Mouse (Mus musculus) natural killer cell, adult 2 months (primary cell): ENCODE data around the gene Yipf6.
"Not testable (repeated sequence)": the region's sequence is repeated elsewhere in the genome, so short reads cannot be mapped to it uniquely, and the experiment has no call there.

ENCODE experiments used
- DNase-seq, 2 experiments: peaks; one replicate each; pipeline ENCODE4 v3.0.0; 2022; ENCODE audit warnings: low spot score in 2 of 2

Yipf6 gene

GRCm38 (mm10) chrX:98936101-98936500 is at the start of gene Yipf6:
Gene Yipf6, plus strand, starts transcription at chrX:98936316.
- DNase-seq, result no peak

DNA sequence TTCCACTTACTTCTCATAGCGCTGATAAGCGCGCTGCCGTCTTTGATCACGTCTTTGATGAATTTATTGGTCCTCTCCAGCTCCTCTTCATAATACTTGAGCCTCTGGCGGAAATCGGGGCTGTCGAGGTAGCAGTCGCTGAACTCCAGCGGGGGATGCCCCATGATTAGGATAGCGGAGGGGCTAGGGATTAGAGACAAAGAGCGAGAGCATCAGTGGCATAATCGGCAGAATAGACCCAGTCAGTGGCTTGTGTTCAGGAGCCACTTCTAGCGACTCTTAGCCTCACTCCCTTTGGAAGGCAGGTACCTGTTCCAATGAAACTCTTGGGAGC is 46.1 kb upstream of the Yipf6 start:
- no peak for DNase-seq

GRCm38 (mm10) chrX:98890406-98891116 is 45.6 kb upstream of the Yipf6 start, which contains the start of gene Ophn1:
Gene Ophn1, minus strand, starts transcription at chrX:98891025.
- no peak for DNase-seq

DNA sequence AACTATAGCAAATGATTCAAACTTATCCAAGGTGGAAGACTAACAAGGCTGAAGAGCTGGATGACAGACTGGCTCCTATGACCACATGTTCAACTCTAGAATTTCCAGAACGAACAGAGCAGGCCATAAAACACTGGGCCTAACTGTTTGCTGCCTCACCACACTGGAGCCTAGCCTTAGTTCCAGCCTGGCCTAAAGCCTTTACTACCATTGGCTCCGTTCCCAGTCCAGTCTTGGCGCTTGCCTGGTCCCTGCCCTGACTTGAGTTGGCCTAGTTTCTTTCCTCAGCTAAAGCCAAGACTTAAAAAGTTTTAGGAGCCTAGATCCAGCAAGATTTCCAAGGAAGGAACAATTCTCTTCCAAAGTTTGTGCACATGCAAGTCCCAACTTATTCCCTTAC is 37.8 kb upstream of the Yipf6 start:
- no peak for DNase-seq

GRCm38 (mm10) chrX:98904226-98904625 is 31.9 kb upstream of the Yipf6 start:
- DNase-seq, result no peak

DNA sequence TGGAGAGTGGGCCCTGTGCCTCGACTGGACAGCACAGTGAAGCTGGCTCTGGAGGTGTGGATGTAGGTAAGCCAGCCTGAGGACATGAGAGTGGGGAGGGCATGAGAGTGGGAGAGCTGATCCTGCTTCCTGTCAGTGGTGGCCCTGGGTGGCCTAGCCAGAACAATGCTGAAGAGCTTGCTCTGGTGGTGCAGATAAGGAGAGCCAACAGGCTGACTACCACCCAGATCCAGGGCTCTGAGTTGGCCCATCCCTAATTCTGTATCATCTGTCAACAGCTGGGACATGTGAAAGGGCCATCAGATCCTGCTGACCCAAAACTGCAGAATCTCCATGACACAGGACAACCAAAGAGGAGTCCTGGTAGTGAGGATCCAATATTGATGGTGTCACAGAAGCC is 27.2 kb upstream of the Yipf6 start:
- DNase-seq, result no peak

- DNase-seq, result no peak
These were observed 16.7 kb upstream of the Yipf6 start for GRCm38 (mm10) chrX:98919423-98919822.

DNA sequence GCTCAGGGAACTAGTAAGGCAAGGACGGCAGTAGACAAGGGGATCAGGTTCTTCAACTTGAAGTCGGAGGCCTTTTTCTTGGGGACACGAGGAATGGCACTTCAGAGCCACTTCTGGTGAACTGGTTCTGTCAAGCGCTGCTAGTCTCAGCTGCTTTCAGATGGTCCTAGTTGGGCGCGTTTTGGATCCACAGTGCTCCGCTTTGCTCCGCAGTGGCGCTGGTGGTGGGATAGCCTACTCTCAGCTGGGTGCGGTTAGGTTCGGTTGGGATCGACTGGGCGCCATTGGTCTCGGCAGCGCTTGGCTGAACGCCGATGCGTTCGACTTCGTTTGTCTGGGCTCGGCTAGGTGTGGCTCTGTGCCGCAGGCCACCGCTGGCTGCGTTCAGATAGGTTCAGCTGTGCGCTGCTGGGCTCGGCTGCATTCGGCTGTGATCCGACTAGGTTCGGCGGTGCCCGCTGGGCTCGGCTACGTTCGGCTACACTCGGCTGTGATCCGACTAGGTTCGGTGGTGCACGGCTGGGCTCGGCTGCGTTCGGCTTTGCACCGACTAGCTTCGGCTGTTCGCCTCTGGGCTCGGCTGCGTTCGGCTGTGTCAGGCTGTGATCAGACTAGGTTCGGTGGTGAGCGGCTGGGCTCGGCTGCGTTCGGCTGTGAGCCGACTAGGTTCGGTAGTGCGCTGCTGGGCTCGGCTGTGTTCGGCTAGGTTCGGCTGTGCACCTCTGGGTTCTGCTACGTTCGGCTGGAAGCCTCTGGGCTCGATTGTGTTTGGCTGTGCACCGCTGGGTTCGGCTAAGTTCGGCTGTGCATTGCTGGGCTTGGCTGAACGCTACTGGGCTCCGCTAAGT is 815 bp downstream of the Yipf6 start:
- DNase-seq, result peak; percentile 93 to 94

- peak; percentile 90 to 92 for DNase-seq
These were observed 1.6 kb downstream of the Yipf6 start for GRCm38 (mm10) chrX:98937555-98938294.

- peak; percentile 8 to 12 for DNase-seq
These were observed 17.8 kb downstream of the Yipf6 start for GRCm38 (mm10) chrX:98953941-98954340.

- no peak for DNase-seq
These were observed 22.2 kb downstream of the Yipf6 start for GRCm38 (mm10) chrX:98958287-98958686.

- DNase-seq, result no peak
These were observed 22.9 kb downstream of the Yipf6 start for GRCm38 (mm10) chrX:98959050-98959449.

DNA sequence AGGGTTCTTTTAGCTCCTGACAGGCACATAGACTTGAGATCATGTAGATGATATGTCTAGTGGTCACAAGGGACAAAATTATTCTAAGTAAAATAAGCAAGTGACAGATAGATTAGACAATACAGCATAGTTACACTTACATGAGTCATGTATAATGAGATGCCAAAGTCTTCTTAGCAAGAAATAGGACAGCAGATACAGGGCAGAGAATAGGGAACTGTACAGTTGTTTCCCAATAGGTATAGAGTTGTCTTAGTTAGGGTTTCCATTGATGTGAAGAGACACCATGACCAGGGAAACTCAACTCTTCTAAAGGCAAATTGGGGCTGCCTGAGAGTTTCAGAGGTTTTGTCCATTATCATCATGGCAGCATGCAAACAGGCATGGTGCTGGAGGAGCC is 27.6 kb downstream of the Yipf6 start:
- DNase-seq, result no peak

- no peak for DNase-seq
These were observed 28.4 kb downstream of the Yipf6 start for GRCm38 (mm10) chrX:98964513-98964912.

DNA sequence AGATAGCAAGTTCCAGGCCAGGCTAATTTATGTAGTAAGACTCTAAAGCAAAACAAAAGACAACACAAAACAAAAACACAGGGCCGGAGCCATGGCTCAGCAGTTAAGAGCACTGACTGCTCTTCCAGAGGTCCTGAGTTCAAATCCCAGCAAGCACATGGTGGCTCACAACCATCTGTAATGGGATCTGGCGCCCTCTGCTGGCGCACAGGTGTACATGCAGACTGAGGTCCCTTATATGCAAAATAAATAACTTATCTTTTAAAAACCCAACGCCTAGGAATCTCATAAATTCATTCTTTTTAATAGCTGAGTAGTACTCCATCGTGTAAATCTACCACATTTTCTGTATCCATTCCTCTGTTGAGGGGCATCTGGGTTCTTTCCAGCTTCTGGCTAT is 50.5 kb downstream of the Yipf6 start:
- not testable (repeated sequence) for DNase-seq

DNA sequence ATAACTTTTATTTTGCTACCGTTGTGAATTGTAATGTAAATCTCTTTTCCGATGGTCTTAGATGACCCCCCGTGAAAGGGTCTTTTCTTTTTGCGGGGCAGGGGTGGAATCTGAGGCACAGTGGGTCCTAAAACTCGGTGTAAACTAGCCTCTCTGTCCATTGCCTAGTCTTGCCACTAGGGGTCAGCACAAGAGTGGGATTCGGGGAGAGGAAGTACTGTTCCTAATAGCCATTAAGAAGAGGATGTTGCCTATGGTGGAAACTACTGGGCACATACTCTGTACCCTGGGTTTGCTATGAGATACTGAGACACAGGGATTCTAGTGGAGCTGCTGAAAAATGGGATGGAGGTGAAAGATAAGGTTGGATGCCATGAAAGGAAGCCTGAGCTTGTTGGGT is 53.5 kb downstream of the Yipf6 start:
- DNase-seq, result peak in 1 of 2 experiments; percentile 10
